Mouse (Mus musculus) cortical plate, adult 2 months (tissue): ENCODE results near the gene Gabrb1. TPM values are rescaled to one million over a fixed set of nuclear protein-coding genes. Genes with fewer than 3 reads are reported as not detected.

ENCODE experiments used
- H3K27ac ChIP-seq: fragments of 200-500 bp; 2 replicates; pipeline ENCODE4 v1.5.1; 2012; ENCODE audit warnings: low read length, control low read depth, inconsistent platforms; ENCODE audit not compliant: insufficient read depth
- H3K4me1 ChIP-seq: fragments of 200-500 bp; 2 replicates; pipeline ENCODE4 v1.6.1; 2011; ENCODE audit warnings: low read length; ENCODE audit not compliant: control insufficient read depth, insufficient read depth
- H3K4me3 ChIP-seq: fragments of 200-500 bp; 2 replicates; pipeline ENCODE4 v1.5.1; 2011; ENCODE audit warnings: mild to moderate bottlenecking, low read length, control low read depth; ENCODE audit not compliant: insufficient read depth
- CTCF ChIP-seq: fragments of 200-500 bp; IDR thresholded peaks from 2 replicates; pipeline ENCODE4 v1.5.1; 2011; ENCODE audit warnings: mild to moderate bottlenecking, control low read depth, low read length; ENCODE audit not compliant: insufficient read depth; ENCODE audit errors: extremely low read depth
- POLR2A ChIP-seq: fragments of 200-500 bp; IDR thresholded peaks from 2 replicates; pipeline ENCODE4 v1.6.1; 2011; ENCODE audit warnings: mild to moderate bottlenecking, low read length, control low read depth; ENCODE audit not compliant: insufficient read depth; ENCODE audit errors: extremely low read depth
- polyA plus RNA-seq: library from polyadenylated mRNA; depleted of rRNA; stranded (reverse); fragments of >200 nt; gene quantifications from 2 replicates; pipeline ENCODE4 v1.2.3, GENCODE M21; 2012

The Gabrb1 gene
- polyA plus RNA-seq, 1 experiment = 19.9 TPM

GRCm38 (mm10) chr5:71976133-71976532 is 318.2 kb downstream of the Gabrb1 start:
- Histone ChIP-seq H3K4me1 (peaks cover 6% of the 10 kb centered on the region), H3K4me3 (no peak overlapping the region), H3K27ac (no peak overlapping the region)
- TF ChIP-seq POLR2A (no peak), CTCF (no peak)

GRCm38 (mm10) chr5:71976571-71977061 is 318.7 kb downstream of the Gabrb1 start:
- Histone ChIP-seq H3K4me1 (peaks cover 6% of the 10 kb centered on the region; the same call in 1 of the 2 replicates), H3K27ac (no peak overlapping the region), H3K4me3 (no peak overlapping the region)
- TF ChIP-seq CTCF = no peak

- no peak overlapping the region for H3K4me3 ChIP-seq
- peaks cover 4% of the 10 kb centered on the region for H3K4me1 ChIP-seq
- H3K27ac ChIP-seq = peak overlapping the region; percentile 54; the same call in 1 of the 2 replicates
- TF ChIP-seq POLR2A (no peak), CTCF (no peak)
Measured at GRCm38 (mm10) chr5:71986561-71986960, 328.6 kb downstream of the Gabrb1 start.

- Histone ChIP-seq H3K27ac (peak overlapping the region; percentile 54; the same call in 1 of the 2 replicates), H3K4me3 (no peak overlapping the region), H3K4me1 (peaks cover 4% of the 10 kb centered on the region)
- TF ChIP-seq CTCF (no peak), POLR2A (no peak)
Measured at GRCm38 (mm10) chr5:71986983-71987398, 329.1 kb downstream of the Gabrb1 start.

GRCm38 (mm10) chr5:71999466-71999865 is 341.6 kb downstream of the Gabrb1 start:
- Histone ChIP-seq H3K4me3 (no peak overlapping the region), H3K4me1 (no peaks in the 10 kb centered on the region), H3K27ac (no peak overlapping the region)
- TF ChIP-seq CTCF (no peak), POLR2A (no peak)

GRCm38 (mm10) chr5:72003811-72004435 is 346.0 kb downstream of the Gabrb1 start:
- no peak overlapping the region for H3K4me3 ChIP-seq

GRCm38 (mm10) chr5:72036954-72037353 is 379.0 kb downstream of the Gabrb1 start:
- H3K27ac ChIP-seq = no peak overlapping the region
- no peak for TF ChIP-seq CTCF
- H3K4me1 ChIP-seq = peaks cover 1% of the 10 kb centered on the region; the same call in 1 of the 2 replicates
- no peak overlapping the region for H3K4me3 ChIP-seq

More at GRCm38 (mm10) chr5:72003811-72004435, 346.0 kb downstream of the Gabrb1 start:
- TF ChIP-seq CTCF (no peak), POLR2A (no peak)
- Histone ChIP-seq H3K27ac (no peak overlapping the region), H3K4me1 (no peaks in the 10 kb centered on the region)

- no peak overlapping the region for H3K4me3 ChIP-seq
- no peak overlapping the region for H3K27ac ChIP-seq
- peaks cover 1% of the 10 kb centered on the region; the same call in 1 of the 2 replicates for H3K4me1 ChIP-seq
- no peak for TF ChIP-seq CTCF
- TF ChIP-seq POLR2A = no peak
Measured at GRCm38 (mm10) chr5:72043226-72044151, 385.6 kb downstream of the Gabrb1 start.

GRCm38 (mm10) chr5:72046261-72046660 is 388.3 kb downstream of the Gabrb1 start:
- Histone ChIP-seq H3K27ac (no peak overlapping the region), H3K4me1 (no peaks in the 10 kb centered on the region), H3K4me3 (no peak overlapping the region)
- TF ChIP-seq CTCF = no peak
- no peak for TF ChIP-seq POLR2A

GRCm38 (mm10) chr5:72064079-72064478 is 406.2 kb downstream of the Gabrb1 start:
- no peaks in the 10 kb centered on the region; the same call in 1 of the 2 replicates for H3K4me1 ChIP-seq
- no peak overlapping the region for H3K4me3 ChIP-seq
- H3K27ac ChIP-seq = no peak overlapping the region; the same call in 1 of the 2 replicates
- TF ChIP-seq POLR2A (no peak), CTCF (no peak)
